Mouse (Mus musculus) spleen, postnatal 14 days (tissue): ENCODE data around the gene Stx19.

Experiments
- DNase-seq, 2 experiments: peaks; one replicate each; pipeline ENCODE4 v3.0.0; 2021 to 2022; ENCODE audit warnings: low spot score in 2 of 2

Gene Stx19

DNA sequence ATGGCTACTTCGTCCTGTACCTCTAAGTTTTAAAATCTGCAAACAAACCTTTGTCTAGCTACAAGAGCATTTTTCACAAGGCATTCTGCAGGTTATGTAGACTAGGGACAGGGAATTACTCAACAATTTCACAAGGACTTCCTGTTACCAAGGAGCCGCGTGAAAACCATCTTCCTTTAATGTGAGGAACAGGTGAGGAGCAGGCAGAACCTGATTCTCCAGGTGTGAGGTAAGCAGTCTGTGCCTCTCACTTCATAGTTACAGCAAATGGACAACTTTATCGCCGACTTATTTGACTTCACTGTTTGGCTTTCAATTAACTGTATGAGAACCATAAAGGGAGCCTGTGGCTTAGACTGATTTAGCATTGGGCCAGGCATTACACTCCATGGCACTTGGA, at the start of gene Stx19:
Gene Stx19 (plus strand): TSS at position 186 of the 400 bp plus-strand sequence.
- DNase-seq = no peak

DNA sequence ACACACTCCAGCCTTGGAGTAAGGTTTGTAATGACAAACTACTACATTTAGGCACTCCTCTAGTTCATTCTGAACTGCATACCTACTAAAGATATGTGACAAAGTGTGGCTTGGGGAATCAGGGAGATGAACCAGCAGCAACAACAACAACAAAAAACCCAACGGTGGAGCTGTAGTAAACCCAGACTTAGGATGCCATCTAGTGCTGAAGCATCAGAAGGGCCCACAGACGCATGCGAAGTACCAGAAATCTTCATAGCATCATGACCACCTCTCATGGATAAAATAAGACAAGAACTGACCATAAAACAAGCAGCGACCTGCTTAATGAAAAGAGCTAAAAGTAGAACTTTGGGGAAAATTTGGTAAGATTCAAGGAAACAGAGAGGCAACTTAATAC, 41.0 kb upstream of the Stx19 start:
- no peak for DNase-seq

DNA sequence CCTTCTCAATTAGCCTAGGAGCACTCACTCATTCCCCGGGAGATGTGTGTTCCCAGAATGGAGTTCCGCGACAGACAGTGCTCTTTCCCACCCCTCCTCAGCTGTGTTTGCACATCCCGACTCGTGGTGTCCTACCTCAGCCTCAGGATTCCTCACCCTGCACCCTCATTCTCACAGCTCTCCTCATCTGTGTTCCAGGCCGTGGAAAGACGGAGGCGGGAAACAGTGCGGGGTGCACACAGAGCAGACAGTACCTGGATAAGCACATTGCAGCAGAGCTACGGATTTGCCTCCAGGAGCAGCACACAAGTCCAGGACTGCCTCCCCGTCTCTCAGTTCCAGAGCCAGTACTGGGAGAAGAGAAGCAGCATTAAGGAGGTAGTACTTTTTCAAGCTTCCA, 38.4 kb upstream of the Stx19 start:
- no peak for DNase-seq

- DNase-seq = no peak
These were observed 36.2 kb upstream of the Stx19 start for GRCm38 (mm10) chr16:62778282-62778681.

GRCm38 (mm10) chr16:62782229-62782628, 32.2 kb upstream of the Stx19 start:
- DNase-seq = no peak

DNA sequence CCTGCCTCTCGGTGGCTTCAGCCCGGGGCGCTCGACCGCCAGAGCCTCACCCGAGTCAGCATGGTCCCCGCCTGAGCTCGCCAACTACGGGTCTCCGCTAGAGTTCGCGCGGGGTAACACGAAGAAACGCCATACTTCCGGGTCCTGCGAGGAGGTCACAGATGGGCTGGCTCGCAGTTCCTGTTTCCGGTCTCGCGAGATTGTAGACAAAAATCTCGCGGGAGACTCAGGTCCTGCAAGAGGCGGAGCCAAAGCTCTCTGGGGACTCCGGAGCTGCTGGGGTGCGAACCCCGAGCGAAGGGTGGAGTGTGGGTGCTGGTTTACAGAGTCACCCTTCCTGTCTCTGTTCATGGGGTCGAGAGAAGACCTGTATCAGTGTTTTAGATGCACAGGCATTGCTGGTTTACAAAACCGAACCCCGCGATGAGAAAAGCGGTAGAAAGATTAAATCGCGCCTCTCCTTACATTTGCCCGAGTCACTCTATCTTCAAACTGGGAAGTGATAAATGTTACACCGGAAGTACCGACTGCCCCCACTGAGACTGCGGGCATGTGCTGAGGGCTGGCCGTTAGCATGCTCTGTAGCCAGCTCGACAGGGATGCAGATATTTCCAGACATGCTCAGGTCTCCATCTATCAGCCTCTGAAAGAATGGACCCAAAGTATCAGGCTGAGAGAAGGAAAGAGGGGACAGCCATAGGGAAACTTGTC, 27.7 kb upstream of the Stx19 start, which contains the start of gene Nsun3:
Gene Nsun3 (minus strand): TSS at position 198 of the 711 bp plus-strand sequence.
- DNase-seq = peak; percentile 73 to 84

DNA sequence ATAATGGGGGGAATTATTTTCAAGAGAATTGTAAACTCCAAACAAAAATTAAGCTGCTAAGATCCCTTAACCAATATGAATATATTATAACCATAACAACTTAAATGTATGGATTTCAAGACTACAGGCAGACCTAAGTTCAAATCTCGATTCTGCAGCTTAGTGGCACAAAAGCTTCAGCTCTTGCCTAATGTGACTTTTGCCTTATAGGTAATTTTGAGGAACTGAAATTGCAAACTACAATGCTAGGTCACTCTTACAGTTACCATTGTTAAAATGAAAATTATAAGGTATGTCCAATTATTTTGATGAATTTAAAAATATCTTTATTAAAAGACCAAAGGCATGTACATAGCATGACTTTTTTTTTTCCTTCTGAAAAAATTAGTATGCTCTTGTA, 17.9 kb upstream of the Stx19 start:
- no peak for DNase-seq

- DNase-seq = no peak
These were observed 15.7 kb upstream of the Stx19 start for GRCm38 (mm10) chr16:62798808-62799207.

GRCm38 (mm10) chr16:62799426-62799825, 15.1 kb upstream of the Stx19 start:
- no peak for DNase-seq

DNA sequence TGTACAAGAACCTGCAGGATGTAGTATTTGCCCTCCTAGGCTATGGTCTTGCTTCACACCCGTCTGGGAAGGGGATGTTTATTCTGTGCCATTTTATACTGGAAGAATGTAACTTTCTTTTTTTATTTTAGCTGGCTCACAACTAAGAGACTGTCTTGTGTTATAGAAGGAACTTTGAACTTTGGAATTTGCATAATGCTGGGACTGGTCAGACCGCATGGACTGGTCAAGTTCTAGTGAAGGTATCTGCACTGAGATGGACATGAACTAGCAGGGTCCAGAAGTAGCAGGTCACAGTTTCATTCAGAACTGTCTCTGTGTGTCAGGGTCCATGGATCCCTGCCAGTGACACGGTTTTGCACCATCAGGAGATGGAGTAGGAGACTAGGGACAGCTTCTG, 14.6 kb upstream of the Stx19 start:
- DNase-seq = no peak

- no peak for DNase-seq
These were observed 9.9 kb upstream of the Stx19 start for GRCm38 (mm10) chr16:62804621-62805020.

- DNase-seq = no peak
These were observed 7.1 kb upstream of the Stx19 start for GRCm38 (mm10) chr16:62807249-62807979.

DNA sequence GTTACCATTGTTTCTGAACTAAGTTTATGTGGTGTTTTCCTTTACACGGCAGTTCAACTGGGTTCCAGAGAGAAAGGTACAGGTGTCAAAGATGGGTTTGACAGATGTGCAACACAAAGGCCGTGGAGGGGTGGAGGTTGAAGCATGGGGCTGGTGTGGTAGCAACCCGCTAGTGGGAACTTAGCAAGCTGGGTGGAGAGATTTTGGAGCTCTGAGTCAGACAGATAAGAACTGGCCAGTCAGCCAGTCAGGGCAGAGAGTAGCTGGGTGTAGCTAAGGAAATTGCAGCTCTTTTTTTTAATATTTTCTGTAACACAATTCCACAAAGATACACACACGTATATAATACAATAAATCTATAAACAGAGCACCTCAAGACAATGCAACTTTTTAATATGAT, 3.6 kb upstream of the Stx19 start:
- no peak for DNase-seq

DNA sequence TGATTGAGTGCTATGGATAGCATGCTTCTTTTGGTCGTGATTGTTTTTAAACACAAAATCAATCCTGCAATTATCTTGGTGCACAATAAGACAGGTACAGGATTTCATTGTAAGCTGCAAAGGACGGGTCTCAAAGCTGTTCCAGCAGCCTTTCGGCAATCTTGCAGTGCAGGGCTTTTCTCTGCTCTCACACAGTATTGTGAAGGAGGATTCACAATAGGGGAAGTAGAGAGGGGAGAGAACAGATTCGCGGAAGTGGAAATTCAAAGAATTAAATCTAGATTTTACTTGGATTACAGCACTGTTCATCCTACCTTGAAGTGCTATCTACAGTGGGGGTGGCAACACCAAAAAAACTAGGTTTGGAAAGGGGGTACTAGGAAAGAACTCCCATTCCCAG, 686 bp upstream of the Stx19 start:
- no peak for DNase-seq

- DNase-seq = no peak
These were observed 8.0 kb downstream of the Stx19 start for GRCm38 (mm10) chr16:62822472-62822871.

DNA sequence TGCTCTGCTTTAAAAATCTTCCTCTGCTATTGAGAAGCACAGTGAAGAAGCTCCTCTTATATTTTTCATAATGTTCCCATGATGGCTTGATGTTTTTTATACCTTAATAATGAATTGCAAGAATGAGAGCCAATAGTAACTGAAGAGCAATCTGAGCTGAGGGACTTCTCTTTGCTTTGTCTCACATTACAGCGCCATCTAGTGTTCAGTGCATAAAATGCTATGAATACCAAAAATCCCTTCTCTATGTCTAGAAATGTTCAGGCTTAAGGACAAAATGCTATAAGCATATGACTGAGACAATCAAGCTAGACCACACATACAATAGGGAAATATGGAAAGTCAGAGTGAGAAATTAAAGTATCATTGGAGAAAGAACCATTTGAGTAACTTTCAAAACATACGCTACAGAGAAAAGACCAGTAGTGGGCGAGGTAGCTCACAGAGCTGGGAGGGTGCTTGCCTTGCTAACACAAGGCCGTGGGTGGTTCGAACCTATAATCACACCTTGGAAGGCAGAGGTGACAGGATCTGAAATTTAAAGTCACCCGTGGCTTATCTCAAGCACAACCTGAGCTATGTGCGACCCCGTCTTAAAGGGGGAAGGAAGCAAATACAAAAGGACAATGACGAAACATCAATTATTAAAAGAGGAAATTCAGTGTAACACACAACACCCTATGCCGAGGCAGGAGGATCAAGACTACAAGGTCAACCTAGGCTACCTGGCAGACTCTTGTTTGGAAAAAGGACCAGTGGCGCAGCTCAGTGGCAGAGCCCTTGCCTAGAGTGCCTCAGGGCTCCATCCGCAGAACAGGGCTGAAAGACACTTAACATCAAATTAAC, 11.9 kb downstream of the Stx19 start:
- DNase-seq = no peak

DNA sequence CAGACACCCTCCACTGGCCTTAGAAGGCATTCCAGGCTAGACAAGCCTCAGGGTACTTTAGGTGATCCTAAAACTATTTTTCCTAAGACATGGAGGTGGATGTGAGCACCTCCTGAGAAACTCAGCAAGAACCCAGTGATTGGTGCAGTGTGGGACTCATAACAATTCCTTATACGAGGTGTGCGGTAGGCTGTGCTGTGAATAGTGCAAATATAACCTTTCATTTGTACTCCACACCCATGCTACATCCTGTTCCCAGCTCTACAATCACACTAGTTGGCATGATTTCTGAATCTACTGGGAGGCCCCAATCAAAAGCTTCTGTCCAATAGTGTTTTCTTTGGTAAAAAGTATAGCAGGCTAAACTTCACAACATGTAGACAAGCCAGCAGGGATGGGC, 17.6 kb downstream of the Stx19 start:
- DNase-seq = no peak

- DNase-seq = peak in 1 of 2 experiments; percentile 33
These were observed 18.0 kb downstream of the Stx19 start for GRCm38 (mm10) chr16:62832481-62832880.

DNA sequence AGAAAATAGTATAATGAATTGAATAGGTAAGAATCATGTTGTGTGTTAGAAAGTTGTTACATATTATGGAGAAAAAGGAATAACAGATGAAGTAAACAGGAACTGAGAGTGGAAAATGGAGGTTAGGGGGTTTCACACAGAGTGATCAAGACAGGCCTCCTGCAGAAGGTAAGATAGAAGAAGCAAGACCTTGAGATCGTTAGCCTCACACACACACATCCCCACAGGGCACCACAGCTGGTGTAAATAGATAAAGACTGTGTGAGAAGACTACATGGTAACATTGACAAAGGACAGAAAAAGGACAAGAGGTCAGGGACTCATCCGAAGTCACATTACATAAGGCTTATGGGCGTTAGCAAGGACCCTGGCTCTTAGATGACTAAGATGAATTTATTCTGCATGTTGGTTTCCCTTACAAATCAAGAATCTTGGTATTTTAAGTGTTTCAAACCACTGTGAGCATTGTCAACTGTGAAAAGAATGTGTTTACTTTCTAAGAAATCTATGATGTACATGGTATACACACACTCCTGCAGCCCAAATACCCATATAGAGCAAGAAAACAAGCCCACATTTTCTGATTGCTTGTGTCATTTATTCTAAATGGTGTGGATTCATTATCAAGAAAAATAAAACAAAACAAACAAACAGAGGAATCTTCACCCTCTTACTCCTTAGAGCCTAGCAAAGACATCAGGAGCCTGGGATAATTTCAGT, 19.7 kb downstream of the Stx19 start:
- DNase-seq = no peak

- no peak for DNase-seq
These were observed 30.9 kb downstream of the Stx19 start for GRCm38 (mm10) chr16:62845341-62845740.

- DNase-seq = peak; percentile 68 to 80
These were observed 32.2 kb downstream of the Stx19 start, which contains the start of gene Arl13b for GRCm38 (mm10) chr16:62846498-62847312. TSS of gene Arl13b (minus strand) at chr16:62847040.
